Mouse (Mus musculus) layer of hippocampus, adult 9-11 months (tissue): ENCODE data around the gene Heatr4.

ENCODE experiments used
- DNase-seq: peaks from one replicate; pipeline ENCODE4 v3.0.0; 2022

Gene Heatr4

DNA sequence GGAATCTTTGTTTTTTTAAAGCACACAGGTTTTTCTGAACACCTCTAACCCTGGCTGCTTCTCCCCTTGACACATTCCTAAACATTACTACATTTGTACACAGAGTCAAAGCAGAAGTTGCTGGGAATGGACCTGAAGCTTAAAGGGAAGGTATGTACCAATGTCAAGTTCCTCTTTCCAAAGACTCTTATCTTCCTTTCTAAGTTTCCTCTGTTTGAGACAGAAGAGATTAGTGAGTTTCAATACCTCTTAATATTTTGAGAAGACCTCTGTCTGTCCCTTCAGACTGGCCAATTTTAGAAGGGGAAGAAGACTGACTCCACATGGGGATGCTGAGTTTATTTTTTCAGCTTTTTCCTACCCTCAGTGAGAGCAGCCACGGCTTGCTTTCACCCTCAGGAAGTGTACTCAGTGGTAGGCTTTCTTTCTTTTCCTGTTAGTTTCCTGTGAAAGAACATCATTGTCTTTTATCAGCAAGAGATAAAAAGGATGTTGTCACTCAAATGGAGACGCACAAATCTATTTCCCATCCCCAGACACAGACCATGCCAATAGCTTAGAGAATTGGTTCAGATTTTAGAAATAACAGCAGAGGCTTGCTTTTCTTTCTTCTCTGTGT lies 55.4 kb downstream of the Heatr4 start:
- DNase-seq, result no peak

DNA sequence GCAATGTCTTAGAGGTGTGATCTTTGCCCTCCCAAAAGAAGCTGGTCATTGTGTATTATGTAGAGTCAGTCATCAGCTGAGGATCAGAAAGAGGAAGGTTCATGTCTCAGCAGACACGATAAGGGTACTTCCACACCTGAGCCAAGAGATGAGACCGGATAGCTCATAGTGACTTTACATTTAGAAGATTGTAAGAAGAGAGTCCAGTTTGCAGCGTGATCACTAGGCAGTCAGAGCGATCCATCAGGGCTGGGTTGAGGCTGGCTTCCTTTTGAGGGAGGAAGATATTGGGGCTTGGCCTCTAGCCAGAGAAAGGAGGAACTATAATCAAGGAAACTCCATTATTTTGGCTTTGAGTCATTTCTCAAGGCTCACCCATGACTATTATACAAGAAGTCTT lies 56.9 kb downstream of the Heatr4 start:
- DNase-seq, result no peak

DNA sequence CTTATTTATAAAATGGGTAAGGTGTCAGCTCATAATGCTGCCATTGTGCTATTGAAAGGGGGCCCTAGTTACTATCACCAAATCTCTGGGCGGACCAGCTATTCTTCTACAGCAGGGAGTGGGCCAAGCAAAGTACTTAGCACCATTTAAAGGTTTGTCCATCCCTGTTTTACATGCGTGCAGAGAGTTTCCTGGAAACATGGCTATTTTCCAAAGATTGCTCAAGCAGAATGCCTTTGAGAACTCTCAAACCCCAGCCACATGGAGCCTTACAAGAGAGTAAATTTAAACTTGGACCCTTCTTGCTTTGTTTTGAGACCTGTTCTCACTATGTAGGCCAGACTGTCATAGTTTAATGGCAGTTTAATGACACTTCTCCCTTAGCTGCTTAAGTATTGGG lies 58.6 kb downstream of the Heatr4 start:
- DNase-seq, result no peak

DNA sequence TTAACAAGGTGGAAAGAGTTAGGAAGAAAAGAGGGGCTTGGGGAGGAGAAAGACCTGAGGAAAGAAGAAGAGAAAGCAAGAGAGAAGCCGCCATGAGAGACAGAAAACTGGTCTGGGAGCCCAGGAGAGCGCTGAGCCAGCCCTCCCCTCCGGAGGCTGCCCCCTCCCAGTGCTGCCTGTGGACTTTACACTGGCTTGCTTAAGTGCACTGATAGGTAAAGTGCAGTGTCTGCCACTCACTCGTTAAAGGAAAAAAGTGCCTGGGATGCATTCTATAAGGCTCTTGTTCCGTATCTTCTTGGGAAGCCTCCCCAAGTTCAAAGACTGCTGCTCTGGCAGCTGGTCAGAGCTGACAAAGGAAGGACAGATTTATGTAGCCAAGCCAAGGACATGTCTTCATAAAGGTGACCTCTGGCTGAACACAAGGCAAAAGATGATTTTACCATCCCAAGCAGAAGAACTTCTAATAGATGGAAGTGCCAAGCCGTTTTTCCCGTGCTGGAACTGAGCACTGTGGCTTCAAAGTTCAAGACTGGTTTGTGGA lies 59.4 kb downstream of the Heatr4 start:
- no peak for DNase-seq

DNA sequence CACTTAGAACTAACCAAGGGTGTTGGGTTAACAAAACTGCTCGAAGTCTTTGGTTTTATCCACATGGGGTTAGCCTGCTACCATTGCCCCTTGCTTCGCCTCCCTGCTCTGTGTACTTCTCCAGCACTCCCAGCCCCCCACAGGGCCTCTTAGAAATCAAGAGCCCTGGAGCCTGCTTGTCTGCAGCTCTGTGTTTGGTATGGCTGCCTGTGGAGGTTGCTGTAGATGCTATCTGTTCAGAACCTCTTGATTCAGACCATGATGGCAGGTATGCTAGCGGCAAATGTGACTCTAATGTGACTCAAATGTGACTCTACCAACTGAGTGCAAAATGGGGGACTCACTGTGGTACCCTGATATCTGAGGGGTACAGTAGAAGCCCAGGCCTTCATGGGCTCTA lies 60.3 kb downstream of the Heatr4 start:
- no peak for DNase-seq

DNA sequence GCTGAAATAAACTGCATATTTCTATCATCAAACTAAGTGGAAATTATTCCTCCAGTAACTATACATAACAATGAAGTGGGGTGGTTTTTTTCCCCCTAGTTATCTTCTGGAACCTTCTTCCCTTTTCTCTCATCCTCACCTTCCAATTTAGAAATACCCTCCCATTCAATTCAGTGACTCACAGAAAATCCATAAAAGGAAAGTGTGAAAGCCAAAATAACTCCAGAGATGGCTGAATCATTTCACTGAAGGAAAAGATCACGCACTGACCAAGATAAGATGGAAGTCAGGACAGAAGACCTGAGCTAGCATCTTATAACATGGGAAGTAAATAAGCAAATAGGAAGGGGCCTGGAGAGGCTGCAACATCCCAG lies 61.2 kb downstream of the Heatr4 start:
- DNase-seq, result no peak

DNA sequence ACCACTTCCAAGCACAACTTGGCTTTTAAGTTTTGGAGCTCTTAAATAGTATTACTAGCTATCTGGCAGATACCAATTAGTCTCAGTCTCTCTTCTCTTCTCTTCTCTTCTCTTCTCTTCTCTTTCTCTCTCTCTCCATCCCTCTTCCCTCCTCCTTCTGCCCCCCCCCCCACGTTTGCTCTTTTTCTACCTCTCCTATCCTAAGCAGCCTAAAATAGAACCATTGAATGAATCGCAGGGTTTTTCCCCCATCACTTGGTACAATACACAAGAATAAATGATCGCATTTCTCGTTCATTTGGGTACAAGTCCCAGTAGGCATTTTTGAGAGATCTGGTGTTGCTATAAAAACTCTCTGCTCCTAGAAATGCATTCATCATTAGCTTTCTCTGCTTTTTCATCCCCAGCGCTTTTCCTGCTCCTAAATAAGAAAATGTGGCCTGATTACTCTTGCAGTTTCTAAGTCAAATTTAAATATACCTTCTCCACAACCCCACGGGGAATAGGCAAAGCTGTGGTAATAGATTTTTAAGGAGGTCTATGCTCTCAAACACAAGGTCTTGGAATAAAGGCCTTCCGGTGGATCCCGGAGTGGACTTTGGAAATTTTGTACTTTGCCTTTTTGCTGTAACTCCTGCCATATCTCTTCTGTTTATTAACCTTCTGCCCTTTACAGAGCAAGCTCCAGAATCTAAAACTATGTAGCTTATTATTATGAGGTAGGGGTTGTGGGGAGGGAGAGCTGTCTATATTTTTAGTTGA lies 61.7 kb downstream of the Heatr4 start:
- no peak for DNase-seq

DNA sequence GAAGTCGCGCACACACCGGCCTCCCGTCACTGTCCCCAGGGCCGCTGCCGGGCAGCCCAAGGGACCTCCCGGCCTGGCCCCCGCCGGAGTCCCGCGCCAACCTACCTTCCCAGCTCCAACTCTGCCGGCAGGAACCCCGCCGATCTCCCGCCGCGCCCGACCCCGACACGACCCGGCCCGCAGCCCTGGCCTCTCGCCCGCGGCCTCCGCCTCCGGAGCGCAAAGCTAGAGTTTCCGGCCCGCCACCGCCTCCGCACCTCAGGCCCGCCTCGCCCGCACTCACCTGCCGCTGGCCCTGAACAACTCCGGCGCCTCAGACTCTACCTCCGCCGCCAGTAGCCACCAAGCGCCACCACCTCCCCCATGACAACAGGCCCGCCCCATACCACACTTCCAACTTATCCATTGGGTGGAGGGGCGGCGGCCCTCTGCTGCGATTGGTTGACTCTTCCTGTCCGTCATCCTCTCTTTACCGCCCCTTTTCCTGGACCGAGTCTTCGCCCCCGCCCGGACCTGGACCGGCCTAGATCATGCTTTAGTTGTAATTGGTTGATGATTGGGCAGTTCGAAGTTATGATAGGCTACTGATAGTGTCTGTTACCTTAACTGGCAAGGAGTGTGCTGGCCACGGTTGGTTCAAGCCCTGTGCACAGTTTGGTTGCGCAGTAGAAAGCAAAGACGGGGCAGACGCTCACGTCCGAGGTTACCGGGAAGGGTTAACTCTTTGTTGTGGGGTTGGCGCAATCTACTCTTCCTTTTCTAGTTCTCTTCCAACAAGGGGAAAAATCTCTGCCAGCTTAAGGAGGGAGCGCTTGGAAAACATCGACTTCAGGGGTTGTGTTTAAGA lies 62.9 kb downstream of the Heatr4 start, which contains the start of gene Numb:
Gene Numb, minus strand, starts transcription at position 400 of the 847 bp plus-strand sequence.
- peak; percentile 100 for DNase-seq

DNA sequence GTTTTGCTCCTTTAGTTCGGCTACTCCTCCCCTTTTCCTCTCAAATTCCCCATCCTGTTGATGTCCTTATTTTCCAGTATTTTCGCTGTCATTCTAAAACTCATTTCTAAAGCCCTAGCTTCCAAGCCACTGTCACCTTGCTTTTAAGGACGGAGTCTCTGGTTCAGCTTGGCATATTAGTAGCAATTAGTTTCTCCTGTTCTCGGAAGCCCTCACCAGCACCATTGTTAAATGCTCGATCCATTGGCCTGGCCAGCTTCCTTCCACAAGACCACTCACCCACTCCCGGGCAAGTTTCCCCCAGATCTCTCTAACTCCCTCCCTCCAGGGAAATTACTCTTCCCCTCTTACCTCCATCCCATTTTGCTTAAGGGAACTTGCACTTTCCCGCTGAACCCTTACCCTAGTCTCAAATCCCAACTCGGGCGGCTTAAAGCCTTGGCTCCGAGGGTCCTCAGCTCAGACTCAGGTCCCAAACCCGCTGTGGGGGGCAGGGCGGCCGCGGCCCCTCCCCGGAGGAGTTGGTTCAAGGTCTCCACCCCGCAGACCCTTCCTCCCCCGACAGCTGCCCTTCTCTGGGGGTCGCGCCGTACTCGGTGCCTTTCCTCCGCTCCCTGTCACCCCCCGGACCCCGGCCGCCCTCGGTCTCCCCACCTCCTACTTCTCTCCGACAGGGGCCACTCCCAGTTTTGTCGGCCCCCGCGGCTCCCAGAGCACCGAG lies 63.8 kb downstream of the Heatr4 start:
- no peak for DNase-seq

DNA sequence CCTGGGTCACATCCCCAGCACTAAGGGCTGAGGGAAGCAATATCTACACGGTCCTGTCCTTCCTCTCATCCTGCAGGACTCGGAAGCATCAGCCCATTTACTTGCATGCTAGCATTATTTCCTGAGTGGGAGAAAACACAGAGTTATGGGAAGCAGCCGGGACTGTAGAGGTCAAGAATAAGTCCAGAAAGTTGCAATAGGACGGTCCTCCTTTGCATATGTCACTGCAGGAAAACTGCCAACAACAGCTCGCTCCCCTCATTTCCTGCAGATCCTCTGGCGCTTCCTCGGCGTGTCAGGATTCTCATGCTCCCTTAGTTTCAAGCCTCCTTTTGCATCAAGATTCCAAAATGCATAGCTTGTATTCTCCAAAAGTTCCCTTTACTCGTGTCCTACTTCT lies 67.8 kb downstream of the Heatr4 start:
- DNase-seq, result no peak

DNA sequence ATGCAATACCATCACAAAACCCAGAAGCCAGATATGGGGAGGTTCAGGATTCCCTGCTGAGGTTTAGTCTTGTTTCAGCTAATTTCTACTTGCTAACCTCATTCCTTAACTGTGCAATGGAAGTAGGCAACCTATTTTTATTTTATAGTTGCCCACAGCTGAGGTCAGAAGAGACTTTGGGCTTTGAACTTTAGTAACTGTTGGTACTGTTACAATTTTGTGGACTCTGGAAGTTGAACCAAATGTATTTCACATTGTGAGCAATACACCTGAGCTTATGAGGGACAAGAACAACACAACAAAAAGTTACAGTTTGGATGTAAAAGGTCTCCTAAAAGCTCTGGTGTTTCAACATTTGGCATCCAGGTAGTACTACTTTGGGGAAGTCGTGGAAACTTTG lies 69.9 kb downstream of the Heatr4 start:
- DNase-seq, result no peak

DNA sequence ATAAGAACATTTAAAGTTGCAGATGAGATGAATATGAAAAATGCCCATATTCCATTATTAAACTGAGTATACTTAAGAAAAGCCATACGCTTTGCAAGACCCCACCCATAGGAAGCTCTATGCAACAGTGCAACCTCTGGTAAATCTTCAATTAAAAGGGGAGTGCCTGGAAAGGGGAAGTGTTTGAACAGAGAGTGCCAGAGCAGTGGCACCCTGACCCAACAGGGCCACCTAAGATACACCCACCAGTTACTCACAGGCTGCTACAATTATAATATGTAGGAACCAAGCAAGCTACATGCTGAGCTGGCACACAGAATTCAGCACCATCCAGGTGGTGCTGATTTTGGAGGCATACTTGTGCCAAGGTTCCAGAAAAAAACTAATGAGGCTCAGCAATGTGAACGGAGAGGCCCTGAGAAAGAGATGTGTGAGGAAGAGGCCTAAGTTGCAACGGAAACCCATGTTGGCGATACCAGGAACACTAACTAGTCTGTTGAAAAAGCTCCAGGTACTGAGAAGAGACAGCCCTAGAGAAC lies 70.4 kb downstream of the Heatr4 start:
- DNase-seq, result no peak

DNA sequence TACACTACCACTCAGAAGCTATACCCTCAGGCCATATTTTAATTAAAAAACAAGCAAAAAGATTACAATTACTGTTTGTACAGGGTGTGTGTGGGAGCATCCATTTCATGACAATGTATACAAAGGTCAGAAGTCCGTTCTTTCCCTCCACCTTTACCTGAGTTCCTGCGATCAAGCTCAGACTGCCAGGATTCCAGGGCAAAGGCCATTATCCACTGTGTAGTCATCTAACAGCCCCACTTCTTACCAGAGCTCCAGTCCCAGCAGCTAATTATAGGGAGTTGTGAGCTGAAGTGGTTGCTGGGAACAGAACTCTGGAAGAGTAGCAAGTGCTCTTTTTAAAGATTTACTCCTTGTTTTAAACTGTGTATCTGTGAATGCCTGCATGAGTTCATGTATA lies 74.2 kb downstream of the Heatr4 start:
- DNase-seq, result no peak
